Mouse (Mus musculus) layer of hippocampus, postnatal 36 days (tissue): ENCODE results near the gene Camsap1. TPM values are rescaled to one million over a fixed set of nuclear protein-coding genes. Genes with fewer than 3 reads are reported as not detected.

Source experiments
- DNase-seq, 2 experiments: peaks; one replicate each; pipeline ENCODE4 v3.0.0; 2022
- total RNA-seq, 2 experiments: library from RNA; stranded (reverse); gene quantifications; 2 replicates each; pipeline ENCODE4 v1.2.3; 2021

The Camsap1 gene
- total RNA-seq, 2 experiments from 2014 or later = 123 to 135 TPM

DNA sequence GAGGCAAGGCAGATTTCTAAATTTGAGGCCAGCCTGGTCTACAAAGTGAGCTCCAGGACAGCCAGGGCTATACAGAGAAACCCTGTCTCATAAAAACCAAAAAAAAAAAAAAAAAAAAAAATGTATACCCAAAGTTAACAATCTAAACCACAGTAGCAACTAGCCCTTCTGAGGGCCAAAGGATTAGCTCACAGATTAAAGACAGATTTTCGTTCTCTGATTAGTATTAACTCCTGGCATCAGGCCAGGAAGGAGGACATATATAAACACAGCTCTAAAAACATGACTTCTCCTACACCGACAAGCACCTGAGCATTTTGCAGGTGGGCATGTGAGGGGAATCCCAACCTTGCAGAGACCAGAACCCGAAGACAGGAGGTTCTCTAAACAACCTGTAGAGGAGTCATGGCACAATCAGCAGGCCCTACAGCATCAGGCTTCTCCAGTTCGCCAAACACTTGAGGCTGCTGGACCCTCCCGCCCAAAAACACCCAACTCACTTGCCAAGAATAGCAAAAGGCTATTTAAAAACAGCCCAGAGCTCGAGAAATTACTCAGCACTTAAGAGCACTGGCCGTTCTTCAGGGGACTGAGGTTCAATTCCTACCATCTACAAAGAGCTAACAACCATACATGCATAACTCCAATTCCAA lies 5.4 kb downstream of the Camsap1 start:
- DNase-seq = no peak

DNA sequence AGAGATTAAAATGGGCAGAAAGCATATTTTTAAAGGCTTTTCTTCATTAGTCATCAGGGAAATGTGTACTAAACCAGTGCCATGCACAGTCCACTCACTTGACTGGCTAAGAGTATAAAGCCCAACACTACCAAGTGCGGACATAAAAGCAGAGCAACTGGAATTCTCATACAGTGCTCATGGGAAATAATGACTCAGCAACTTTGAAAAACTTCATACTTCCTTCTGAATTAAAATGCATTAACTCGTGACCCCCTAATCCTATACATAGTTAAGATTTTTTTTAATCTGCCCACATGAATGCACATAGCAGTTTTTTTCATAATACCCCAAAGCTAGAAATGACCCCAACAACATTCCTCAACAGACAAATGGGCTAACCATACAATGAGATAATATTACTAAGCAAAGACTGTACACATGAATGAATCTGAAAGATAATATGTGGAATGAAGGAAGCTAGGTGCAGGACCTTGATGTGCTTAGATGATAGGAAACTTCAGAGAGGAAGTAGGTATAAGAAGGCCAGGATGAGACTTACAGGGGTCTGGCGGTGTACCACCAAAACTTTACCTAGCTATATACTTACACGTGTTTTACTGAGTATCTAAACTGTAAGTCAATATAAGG lies 7.8 kb downstream of the Camsap1 start:
- no peak for DNase-seq

DNA sequence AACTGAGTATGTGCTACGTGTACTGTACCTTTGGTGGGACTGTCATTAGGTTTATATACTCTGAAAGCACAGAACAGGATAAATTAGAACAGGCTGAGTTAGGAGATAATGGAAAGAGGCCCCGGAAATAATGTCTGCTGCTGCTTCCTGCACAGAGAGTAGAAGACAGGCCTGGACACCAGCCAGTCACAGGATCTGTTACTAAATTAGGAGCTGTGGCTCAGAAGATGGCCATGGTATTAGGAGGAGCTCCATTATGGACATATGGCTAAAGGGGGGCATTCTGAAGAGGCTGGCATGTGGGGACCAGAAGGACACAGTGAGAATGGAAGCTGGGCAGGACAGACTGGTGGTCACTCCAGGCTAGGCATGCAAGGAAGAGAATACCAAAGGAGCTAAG lies 12.7 kb downstream of the Camsap1 start:
- DNase-seq = no peak

DNA sequence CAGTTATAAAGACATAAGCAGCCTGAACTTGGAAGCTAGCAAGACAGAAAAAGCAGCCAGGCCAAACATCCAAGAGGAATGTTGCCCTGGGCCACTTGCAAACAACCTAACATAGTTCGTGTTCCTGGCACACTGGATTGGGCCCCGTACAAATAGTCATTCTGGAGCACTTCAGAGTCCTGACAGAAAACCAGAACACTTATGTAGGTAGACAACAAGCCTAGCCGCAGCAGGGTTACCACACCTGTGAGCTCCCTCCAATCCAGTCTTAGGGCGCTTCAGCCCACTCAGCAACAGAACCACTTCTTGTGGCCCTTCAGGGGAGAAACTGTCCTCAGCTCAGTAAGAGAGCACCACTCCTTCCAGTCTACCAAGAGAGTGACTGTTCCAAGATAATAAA lies 13.8 kb downstream of the Camsap1 start:
- no peak for DNase-seq

DNA sequence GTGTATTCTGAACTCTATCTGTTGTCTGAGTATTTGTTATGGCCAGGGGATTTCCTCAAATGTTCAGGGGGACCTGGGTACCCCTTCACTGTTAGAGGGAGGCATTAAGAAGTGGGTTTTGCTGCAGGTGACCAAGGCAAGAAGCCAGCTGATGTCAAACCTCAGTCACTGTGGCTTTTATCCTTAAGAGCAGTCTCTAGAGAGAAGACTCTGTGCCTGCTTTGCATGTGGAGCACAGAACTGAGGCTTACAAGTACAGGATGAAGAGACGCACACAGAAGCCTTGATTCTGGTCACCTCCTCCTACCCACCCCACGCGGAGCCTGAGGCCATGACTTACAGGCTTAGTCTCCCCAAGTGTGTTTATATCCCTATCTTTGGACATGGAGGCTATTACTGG lies 33.8 kb downstream of the Camsap1 start:
- no peak for DNase-seq

DNA sequence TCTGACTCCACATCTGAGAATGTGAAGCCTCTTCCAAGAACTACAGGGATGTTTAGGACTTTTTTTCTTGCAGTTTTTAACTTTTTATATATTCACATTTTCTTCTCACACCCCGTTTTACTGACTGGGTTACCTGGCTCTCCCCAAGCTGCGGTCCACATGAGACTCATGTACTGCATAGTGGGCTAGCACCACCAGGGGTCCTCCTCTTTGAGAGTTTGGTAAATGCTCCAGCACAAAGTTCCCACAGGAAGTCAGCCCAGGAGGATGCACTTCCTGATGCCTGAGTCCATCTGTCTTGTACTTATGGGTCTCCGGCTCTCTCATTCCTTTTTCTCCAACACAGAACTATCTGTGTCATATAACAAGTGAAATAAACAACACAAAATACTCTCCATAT lies 35.1 kb downstream of the Camsap1 start:
- DNase-seq = no peak

DNA sequence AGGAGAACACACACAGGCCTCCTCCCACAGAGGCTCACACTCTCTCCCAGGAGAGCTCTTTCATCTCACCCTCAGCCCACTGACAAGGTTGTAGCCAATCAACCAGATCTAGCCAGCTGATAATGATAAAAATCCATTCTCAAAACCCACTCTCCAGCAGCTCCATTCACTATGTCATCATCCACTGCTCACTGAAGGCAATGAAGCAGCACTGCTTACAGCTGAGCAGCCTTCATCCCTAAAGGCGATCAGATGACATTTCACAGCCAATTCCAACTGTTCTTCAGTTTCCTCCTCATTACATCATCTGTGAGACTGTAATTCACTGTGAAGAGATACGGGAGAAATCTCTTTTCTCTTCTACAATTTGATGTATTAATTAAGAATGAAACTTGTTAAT lies 39.3 kb downstream of the Camsap1 start:
- DNase-seq = no peak

DNA sequence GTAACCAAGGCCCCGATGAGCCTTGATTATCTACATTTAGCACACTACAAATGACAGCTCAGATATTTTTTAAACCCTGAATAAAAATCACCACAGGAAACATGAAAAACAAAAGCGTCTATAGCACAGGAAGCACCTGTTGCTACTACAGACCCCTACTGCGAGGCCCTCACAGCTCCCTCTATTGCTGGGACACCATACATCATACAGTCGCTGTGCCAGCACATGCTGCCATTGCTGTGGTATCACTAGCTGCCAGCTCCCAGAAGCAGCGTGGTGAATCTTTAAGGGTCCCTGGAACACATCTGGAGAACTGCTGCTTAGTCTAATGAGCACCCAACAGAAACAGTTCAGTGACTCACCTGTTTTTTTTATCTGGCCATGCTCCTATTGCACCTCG lies 42.6 kb downstream of the Camsap1 start:
- DNase-seq = no peak

DNA sequence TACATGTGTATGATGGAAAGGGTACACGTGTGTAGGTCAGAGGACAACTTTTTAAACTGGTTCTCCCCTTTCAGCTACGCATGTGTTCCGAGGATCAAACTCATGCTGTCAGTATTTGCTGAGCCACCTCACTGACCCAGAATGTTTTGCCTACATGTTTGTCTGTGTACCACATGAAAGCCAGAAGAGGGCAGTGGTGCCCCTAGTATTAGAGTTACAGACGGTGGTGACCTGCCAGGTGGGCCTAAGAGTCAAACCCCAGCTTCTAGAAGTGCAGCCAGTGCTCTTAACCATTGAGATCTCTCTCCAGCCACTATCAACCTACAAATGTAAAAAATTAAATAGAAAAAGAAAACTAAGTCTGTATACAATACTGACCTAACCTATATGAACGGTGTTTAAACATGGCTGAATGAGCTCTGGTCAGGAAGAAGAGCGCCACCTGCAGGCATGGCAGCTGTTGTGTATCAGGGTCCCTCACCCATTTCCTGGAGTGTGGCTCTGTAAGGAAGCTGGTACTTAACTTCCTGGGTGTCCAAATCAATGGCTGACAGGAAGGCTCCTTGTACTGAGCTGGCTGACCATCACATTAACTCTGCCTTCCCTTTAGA lies 51.7 kb downstream of the Camsap1 start:
- DNase-seq = no peak

DNA sequence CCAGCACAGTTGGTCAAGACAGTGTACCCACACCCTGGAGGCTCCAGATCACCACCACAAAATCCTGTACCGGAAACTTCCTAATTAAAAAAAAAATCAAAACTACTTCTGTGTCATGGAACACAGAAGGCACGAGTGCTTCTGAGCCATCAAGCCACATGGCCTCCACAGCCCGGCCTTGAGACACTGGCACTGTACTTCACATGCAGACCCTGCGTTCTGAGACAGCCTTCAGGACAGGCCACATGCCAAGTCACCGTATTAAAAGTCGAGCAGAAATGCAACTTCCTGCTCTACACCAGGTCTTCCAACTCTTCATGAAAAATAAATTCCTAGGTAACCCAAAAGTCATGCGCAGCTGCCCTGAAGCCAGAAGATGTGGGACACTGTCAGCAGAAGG lies 55.3 kb downstream of the Camsap1 start:
- no peak for DNase-seq

DNA sequence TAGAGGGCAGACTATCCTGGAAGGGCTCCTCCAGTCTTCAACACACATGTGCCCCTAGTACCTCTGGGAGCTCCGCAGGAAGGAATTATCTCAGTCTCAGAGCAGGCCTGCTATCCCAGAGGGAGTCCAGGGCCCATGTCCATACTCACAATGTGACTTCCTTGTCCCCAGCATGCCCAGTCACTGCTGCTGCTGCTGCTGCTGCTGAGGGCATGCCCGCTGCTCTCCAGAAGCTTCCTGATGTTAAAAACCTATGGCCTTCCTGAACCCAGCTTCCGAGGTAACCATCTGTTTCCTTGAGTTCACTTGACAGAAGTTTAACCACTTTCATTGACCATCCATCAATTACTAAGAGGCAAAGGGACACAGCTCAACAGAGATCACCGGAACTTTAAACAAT lies 58.1 kb downstream of the Camsap1 start:
- no peak for DNase-seq

DNA sequence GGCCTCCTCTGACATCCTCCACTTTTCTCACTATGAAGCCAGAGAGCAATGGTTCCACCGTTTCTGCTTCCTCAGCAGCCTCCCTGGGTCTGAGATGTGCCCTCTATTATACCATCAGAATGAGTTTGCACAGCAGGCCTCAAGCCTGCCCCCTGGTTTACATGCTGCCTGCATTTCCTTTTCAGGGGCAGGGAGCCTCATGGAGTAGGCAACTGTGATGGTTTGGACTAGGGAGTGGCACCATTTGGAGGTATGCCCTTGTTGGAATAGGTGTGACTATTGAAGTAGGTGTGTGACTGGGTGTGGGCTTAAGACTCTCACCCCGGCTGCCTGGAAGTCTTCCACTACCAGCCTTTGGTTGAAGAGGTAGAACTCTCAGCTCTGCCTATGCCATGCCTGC lies 59.3 kb downstream of the Camsap1 start:
- no peak for DNase-seq

DNA sequence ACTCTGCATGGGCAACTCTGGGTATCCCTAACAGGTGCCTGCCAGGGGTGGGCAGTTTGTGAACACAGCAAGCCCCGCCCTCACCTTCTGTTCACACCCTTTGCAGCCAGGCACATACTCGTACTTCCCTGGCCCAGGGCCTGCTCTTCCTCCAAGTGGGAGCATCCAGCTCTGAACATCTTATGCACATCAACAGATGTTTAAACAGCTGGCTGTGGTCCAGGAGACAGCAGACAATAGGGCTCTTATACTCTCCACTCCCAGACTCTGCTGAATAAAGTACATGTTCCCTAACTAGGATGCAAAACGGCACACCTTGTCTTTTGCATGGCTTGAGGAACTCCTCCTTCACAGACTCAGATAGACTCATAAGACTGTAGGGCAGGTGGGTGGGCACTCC lies 63.1 kb downstream of the Camsap1 start:
- DNase-seq = no peak

DNA sequence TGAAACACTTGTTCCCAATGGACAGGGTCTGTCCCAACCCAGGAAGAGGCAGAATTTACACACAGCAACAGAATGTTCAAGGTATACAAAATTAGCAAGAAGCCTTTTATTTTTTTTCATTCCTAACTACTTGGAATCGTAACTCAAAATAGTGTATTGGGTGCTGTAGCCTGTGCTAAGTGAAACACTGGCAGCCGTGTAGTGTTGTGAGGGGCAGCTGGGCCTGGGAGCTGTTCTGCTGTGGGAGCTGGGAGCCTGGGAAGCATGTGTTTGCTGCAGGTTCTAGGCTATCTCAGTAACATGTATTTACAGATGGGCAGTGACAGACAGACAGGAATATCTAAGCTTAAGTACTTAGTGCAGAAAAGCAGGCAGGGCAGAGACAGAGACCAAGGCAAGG lies 64.7 kb downstream of the Camsap1 start:
- DNase-seq = no peak

DNA sequence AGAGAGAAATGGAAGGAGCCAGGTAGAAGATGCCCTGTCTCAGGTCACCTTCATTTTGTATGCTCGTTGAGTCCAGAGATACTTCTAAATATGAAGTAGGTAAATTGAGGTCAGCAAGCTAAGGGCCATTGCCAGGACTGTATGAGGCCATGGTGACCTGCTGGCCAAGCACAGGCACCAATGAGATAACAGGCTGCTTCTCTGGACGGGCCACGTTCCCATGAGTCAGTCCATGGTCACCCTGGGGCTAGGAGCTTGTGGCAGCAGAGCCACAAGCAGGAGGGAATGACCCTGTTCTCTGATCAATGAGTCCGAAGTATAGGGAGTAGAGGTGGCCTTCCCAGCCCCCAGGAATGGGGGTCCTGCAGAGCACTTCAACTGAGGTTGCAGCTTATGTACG lies 68.3 kb downstream of the Camsap1 start:
- no peak for DNase-seq

DNA sequence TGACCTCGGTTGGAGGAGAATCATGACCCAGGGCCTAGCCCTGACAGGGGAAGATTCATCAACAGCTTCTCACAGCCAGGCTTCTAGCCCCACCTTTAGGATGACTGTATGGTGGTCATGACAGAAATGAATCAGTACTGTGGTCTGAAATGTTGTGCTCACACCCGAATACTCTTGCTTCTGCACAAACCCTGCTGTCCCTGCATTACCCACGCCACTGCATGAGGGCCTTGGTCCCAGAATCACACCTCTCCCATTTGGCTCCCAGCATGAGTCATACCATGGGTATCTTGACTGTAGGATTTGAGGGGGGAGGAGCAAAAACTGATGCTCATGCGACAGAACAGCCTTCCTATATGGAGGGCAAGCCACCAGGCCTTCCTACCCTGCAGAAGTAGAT lies 68.9 kb downstream of the Camsap1 start:
- DNase-seq = no peak

DNA sequence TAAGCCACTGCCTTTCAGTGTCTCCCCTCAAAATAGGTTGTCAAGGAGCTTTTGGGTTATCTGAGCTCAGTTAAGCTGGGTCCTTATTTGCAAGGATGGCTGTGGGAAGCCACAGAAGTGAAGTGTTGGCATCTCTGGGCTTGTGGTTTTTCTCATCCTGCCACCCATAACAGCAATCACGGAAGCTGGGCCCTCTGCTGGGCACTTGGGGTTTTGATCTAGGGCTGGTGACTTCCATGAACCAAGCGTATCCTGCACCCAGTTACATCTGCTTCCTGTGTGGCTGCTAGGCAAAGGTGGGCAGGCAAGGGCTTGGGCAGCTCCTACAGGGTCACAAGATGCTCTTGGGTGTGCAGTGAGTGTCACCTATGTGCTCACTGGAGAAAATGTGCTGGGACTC lies 69.8 kb downstream of the Camsap1 start:
- peak; percentile 26 to 35 for DNase-seq

DNA sequence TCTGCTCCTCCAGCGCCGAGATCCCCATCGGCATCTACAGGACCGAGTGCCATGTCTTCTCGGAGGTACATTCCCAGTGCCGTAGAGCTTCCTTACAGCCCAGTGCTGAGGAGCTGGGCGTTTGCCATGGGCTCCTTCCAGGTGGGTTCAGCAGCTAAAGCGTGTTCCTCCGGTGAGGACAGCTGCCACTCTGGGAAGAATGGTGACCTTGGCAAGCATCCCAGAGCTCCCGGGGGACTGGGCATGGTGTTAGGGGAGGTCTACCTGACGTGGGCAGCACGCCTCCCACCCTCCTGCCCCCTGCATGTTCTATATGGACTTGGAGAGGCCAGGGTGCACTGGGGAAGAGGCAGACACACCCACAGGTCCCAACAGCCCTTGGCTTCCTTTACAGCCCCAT lies 73.2 kb downstream of the Camsap1 start:
- DNase-seq = no peak

DNA sequence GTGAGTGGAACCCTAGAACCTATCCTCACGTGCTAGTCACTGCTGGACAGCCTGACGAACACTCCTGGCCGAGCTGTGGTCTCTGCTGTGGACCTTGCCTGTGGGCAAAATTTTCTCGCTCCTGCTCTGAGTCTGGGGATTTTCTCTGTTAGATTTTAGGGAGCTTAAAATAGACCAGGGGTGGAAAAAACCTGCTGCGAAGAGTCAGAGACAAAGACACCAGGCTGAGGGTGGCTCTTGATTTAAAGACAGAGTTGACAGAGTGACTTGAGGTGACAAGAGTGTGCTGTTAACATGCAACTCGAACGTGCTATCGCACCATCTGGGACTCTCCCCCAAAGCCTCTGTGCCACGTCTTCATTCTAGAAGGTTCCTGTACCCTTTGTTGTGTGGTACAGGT lies 84.1 kb downstream of the Camsap1 start:
- DNase-seq = no peak

DNA sequence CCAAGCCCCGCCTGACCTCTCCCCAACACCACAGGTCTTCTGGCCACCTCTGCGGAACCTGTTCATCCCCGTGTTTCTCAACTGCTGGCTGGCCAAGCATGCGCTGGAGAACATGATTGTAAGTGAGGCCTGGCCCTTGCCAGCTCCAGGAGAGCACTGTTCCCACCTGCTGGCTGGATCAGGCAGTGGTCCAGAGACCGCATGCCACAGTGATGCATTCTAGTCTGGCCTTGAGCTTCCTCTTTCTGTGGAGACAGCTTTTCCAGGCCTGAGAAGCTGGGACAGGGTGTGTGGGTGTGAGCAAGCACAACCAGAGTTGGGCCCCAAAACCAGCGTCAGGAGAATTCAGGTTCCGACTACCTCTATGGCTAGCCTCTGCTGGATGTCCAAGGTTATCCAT lies 90.6 kb downstream of the Camsap1 start:
- DNase-seq = no peak

DNA sequence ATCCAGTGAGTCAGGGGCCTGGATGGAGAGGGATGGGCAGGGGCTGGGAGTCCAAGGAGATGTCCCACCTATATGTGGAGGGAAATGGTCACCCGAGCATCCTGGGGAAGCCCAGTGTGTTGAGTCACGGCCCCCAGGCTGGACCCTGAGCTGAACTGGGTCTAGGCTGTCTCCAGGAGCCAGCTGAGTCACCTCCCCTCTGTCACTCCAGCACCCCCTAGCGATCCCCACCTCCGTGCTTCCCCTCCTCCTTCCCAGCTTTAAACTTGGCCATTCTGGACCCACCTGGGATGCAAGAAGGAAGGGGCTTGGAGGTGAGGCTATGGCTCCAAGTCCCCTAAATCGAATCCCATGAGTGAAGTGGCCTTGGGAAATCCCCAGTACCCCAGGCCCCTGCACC lies 94.9 kb downstream of the Camsap1 start:
- no peak for DNase-seq

DNA sequence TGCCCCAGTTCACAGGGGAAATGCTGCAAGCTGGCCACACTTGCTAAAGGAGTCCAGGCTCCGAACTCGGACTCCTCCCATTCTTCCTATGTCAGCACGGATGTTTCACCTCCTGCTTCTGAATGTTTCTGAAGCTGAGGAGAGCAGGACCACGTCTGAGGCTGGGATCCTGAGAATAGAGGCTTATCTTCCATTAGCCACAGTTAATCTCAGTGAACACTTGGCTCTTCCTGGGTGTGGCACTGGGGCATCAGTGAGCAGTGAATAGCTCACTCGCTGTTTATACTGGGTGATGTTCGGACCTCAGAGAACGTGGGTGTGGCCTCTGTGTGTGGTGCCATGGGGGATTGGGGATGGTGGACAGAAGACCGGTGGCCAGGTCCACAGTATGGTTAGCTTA lies 95.9 kb downstream of the Camsap1 start:
- no peak for DNase-seq

DNA sequence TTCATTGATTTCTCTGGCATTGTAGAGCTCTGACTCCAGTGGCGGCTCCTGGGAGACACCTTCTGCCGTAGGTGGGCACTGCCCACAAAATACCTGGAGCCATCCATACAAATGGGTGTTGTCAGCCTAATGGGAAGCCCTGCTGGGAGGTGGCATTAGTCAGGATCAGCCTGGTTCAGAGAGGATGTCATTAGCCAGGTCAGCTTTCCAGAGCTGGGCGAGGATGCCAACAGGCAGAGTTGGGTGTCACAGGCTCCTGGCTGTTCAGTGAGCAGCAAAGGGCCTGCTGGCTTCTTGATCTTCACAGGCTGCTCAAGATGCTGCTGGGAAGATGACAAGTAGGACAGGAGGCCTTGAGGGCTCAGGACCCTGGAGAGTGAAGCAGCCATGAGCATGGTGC lies 98.3 kb downstream of the Camsap1 start:
- no peak for DNase-seq

DNA sequence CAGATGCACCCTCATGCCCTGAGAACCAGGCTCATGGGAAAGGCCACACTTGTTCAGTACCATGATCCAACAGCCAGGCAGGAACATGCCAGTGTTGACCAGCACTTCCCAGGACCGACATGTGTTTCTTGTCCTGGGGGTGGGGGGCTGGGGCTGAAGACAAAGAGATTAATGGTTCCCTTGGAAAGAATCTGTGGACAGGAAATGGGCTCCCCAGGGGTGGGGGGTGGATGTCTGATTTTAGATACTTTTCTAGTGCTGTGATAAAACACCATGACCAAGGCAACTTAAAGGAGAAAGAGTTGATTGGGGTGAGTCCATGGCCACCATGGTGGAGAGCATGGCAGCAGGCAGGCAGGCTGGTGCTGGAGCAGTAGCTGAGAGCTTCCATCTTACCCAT lies 100.8 kb downstream of the Camsap1 start:
- no peak for DNase-seq

DNA sequence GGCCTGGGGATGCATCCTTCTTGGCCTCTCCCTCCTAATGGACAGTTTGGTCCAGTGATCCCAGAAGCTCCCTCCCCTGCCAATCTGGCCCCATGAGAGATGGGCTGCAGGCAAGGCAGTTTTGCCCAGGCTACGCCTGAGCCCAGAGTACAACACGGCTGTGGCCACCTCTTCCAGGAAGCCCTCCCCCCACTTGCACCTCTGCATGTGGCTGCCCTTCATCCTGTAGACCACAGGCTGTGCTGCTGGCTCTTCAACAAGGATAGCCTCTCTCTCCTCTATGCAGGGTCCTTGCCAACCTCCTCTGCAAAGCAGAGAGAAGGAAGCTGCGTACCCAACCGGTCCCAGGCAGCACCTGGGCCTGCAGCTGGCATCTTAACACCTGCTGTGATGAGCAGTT lies 104.0 kb downstream of the Camsap1 start:
- no peak for DNase-seq
